11 mouse cellular contexts compared by ENCODE assay signal in genomic region chr8:120472230-120472629, GRCm38 (mm10).
DNase-seq lines count a peak whose midpoint lies in the region; ATAC-seq and TF ChIP-seq lines count a peak whose summit lies in the region.
"Had no signal": no experiment of that assay in that cellular context is flagged by ENCODE, and none has a peak within 500 bp of the region (broad histone marks: within the 10 kb centered on the region; RNA-seq: fewer than 3 reads in every experiment).

No protein-coding gene starts in this region.

- no peak for ATAC-seq in heart, embryonic 11.5 days (replicated peaks; ENCODE audit: insufficient number of reproducible peaks, low FRiP score, low TSS enrichment)
- ATAC-seq in forebrain, embryonic 13.5 days = no peak
- peak; percentile 5; the same call in 1 of the 2 replicates for ATAC-seq in midbrain, embryonic 11.5 days (ENCODE audit: low FRiP score)

- no peaks in the 10 kb centered on the region for H3K36me3 ChIP-seq in heart, embryonic 11.5 days (ENCODE audit: control insufficient read depth, insufficient read depth, low read length)
- H3K36me3 ChIP-seq in ES-E14 (ENCODE audit: control insufficient read depth, insufficient read depth, low read length, poor library complexity, severe bottlenecking) = no peaks in the 10 kb centered on the region
- no peaks in the 10 kb centered on the region for H3K36me3 ChIP-seq in forebrain, embryonic 13.5 days (ENCODE audit: poor library complexity, severe bottlenecking)
- H3K36me3 ChIP-seq in midbrain, embryonic 11.5 days (ENCODE audit: control insufficient read depth, insufficient read depth, low read length) = no peaks in the 10 kb centered on the region
- H3K36me3 ChIP-seq: stomach, embryonic 15.5 days had no signal

- in situ Hi-C loops in ES-E14 (cut with MboI; ENCODE audit: low sequenced_read_pairs in 2 of 2, unreplicated experiment in 2 of 2) = no loop called here

- no peak for DNase-seq in heart, adult 8-10 months (ENCODE audit: low spot score)
- DNase-seq in ES-E14 (ENCODE audit: low read depth, low spot score) = no peak
- DNase-seq in midbrain, embryonic 11.5 days (ENCODE audit: low spot score, missing footprints) = no peak
- no peak for DNase-seq in kidney, adult 9 months
- DNase-seq in spleen, postnatal 10 days (ENCODE audit: low spot score in 2 of 2) = no peak
- DNase-seq in left cerebral cortex, adult 8-10 months (ENCODE audit: low spot score in 2 of 2) = no peak
- DNase-seq: B cell, adult 2 months; gastrocnemius, postnatal 25 days had no signal

- peaks cover 61% of the 10 kb centered on the region for H3K4me1 ChIP-seq in heart, embryonic 11.5 days (ENCODE audit: control insufficient read depth, insufficient read depth, low read length)
- peaks cover 7 to 20% of the 10 kb centered on the region in 2 experiments; a peak in 3 of 4 replicates for H3K4me1 ChIP-seq in ES-E14 (ENCODE audit: control insufficient read depth in 2 of 2, insufficient read depth in 2 of 2, low read length in 2 of 2, poor library complexity in 1 of 2)
- peaks cover 79% of the 10 kb centered on the region for H3K4me1 ChIP-seq in forebrain, embryonic 13.5 days
- peaks cover 52% of the 10 kb centered on the region for H3K4me1 ChIP-seq in midbrain, embryonic 11.5 days (ENCODE audit: control insufficient read depth, insufficient read depth, low read length)

- H3K4me2 ChIP-seq in heart, embryonic 11.5 days = peak overlapping the region; percentile 51
- H3K4me2 ChIP-seq in forebrain, embryonic 13.5 days = peak overlapping the region; percentile 10; the same call in 1 of the 2 replicates
- H3K4me2 ChIP-seq in midbrain, embryonic 11.5 days = no peak overlapping the region; the same call in 1 of the 2 replicates
- H3K4me2 ChIP-seq: stomach, embryonic 15.5 days had no signal

- H3K4me3 ChIP-seq in heart, embryonic 11.5 days (ENCODE audit: low read depth, low read length) = peak overlapping the region; percentile 21
- peak overlapping the region; percentile 34 to 46 for H3K4me3 ChIP-seq in ES-E14 (ENCODE audit: insufficient read depth in 1 of 2, low read depth in 1 of 2, low read length in 2 of 2, poor library complexity in 1 of 2, severe bottlenecking in 1 of 2)
- H3K4me3 ChIP-seq in forebrain, embryonic 13.5 days = no peak overlapping the region
- H3K4me3 ChIP-seq in midbrain, embryonic 11.5 days (ENCODE audit: low read depth, low read length) = no peak overlapping the region
- H3K4me3 ChIP-seq: stomach, embryonic 15.5 days had no signal

- 0 out of 2 replicates have a peak overlapping the region, but pooled peaks have one; percentile 28 for H3K9ac ChIP-seq in heart, embryonic 11.5 days (ENCODE audit: low read depth, low read length)
- peak overlapping the region; percentile 21; the same call in 1 of the 2 replicates for H3K9ac ChIP-seq in ES-E14 (ENCODE audit: insufficient read depth, low read depth, low read length, poor library complexity, severe bottlenecking)
- peak overlapping the region; percentile 34 for H3K9ac ChIP-seq in forebrain, embryonic 13.5 days
- H3K9ac ChIP-seq in midbrain, embryonic 11.5 days (ENCODE audit: low read length) = peak overlapping the region; percentile 14
- H3K9ac ChIP-seq: stomach, embryonic 15.5 days had no signal

- peak overlapping the region; percentile 50; the same call in 1 of the 2 replicates for H3K27ac ChIP-seq in heart, embryonic 11.5 days (ENCODE audit: low read depth, low read length)
- H3K27ac ChIP-seq in ES-E14 (ENCODE audit: insufficient read depth, low read depth, low read length, poor library complexity, severe bottlenecking) = no peak overlapping the region
- peak overlapping the region; percentile 82 for H3K27ac ChIP-seq in forebrain, embryonic 13.5 days
- peak overlapping the region; percentile 58 for H3K27ac ChIP-seq in midbrain, embryonic 11.5 days (ENCODE audit: low read depth, low read length)
- H3K27ac ChIP-seq: stomach, embryonic 15.5 days had no signal

- H3K27me3 ChIP-seq in heart, embryonic 11.5 days (ENCODE audit: control insufficient read depth, insufficient read depth, low read length) = peaks cover 5% of the 10 kb centered on the region; the same call in 1 of the 2 replicates
- H3K27me3 ChIP-seq in forebrain, embryonic 13.5 days = peaks cover 3% of the 10 kb centered on the region; the same call in 1 of the 2 replicates
- H3K27me3 ChIP-seq in midbrain, embryonic 11.5 days (ENCODE audit: control insufficient read depth, insufficient read depth, low read length) = no peaks in the 10 kb centered on the region
- H3K27me3 ChIP-seq: stomach, embryonic 15.5 days had no signal

- no peaks in the 10 kb centered on the region for H3K9me3 ChIP-seq in heart, embryonic 11.5 days (replicated peaks; ENCODE audit: control insufficient read depth, low read length)
- H3K9me3 ChIP-seq in ES-E14 (ENCODE audit: control insufficient read depth, insufficient read depth, low read depth, low read length) = no peaks in the 10 kb centered on the region
- no peaks in the 10 kb centered on the region for H3K9me3 ChIP-seq in forebrain, embryonic 13.5 days (replicated peaks)
- no peaks in the 10 kb centered on the region for H3K9me3 ChIP-seq in midbrain, embryonic 11.5 days (ENCODE audit: control insufficient read depth, low read length)
- H3K9me3 ChIP-seq: stomach, embryonic 15.5 days had no signal

- 8% methylated on average over 16 of the region's 16 CpGs for WGBS in heart, embryonic 11.5 days (ENCODE audit: insufficient replicate concordance)
- WGBS in forebrain, embryonic 13.5 days = 38% methylated on average over 16 of the region's 16 CpGs
- 33% methylated on average over 16 of the region's 16 CpGs for WGBS in midbrain, embryonic 11.5 days

TF ChIP-seq in ES-E14, 5 proteins besides CTCF, POLR2A, EP300 and RAD21:
- TF ChIP-seq CHD2 (IDR thresholded peaks at IDR 0.05; ENCODE audit: low read depth, low read length) (no peak), MAFK (IDR thresholded peaks at IDR 0.05; ENCODE audit: insufficient read depth, low read depth, low read length) (no peak), HCFC1 (IDR thresholded peaks at IDR 0.05; ENCODE audit: borderline replicate concordance, insufficient read depth, low read length) (no peak), ZC3H11A (IDR thresholded peaks at IDR 0.05; ENCODE audit: borderline replicate concordance, low read depth, low read length) (no peak), ZNF384 (IDR thresholded peaks at IDR 0.05; ENCODE audit: low read depth, low read length) (no peak)

Comparison
In these comparisons a context has a peak if more than half of its experiments do, and no peak if none do; other contexts are left out.
1. H3K4me3 ChIP-seq: peak in heart, embryonic 11.5 days (single experiment) and ES-E14 (2 of 2); none in forebrain, embryonic 13.5 days (single experiment) and midbrain, embryonic 11.5 days (single experiment).
2. Peak in every context shown above with its lines, with median percentiles within 50 percentile points of each other: H3K9ac ChIP-seq.